Mouse (Mus musculus) ES-E14 (cell line): ENCODE measurements around the gene Ntm. TPM values are rescaled to one million over a fixed set of nuclear protein-coding genes. Genes with fewer than 3 reads are reported as not detected.

Experiments
- DNase-seq: peaks from one replicate; pipeline ENCODE4 v3.0.0-alpha.2; 2013; ENCODE audit warnings: low read depth, low spot score
- H3K27ac ChIP-seq: 2 replicates; pipeline ENCODE4 v1.5.1; 2012; ENCODE audit warnings: low read depth, mild to moderate bottlenecking, low read length, moderate library complexity, mixed read lengths; ENCODE audit not compliant: poor library complexity, insufficient read depth, severe bottlenecking
- H3K36me3 ChIP-seq: 2 replicates; pipeline ENCODE4 v1.6.1; 2012; ENCODE audit warnings: mild to moderate bottlenecking, low read length, moderate library complexity, mixed read lengths; ENCODE audit not compliant: control insufficient read depth, poor library complexity, insufficient read depth, severe bottlenecking
- H3K4me1 ChIP-seq, 2 experiments: fragments of 150-350 bp in 1 of 2; sonication (generic) in 1 of 2; 2 replicates each; pipeline ENCODE4 v1.6.1; 2012; ENCODE audit warnings: low read length in 2 of 2, mild to moderate bottlenecking in 1 of 2, mixed read lengths in 1 of 2; ENCODE audit not compliant: control insufficient read depth in 2 of 2, insufficient read depth in 2 of 2, poor library complexity in 1 of 2
- H3K4me3 ChIP-seq, 2 experiments: fragments of 150-350 bp in 1 of 2; sonication (generic) in 1 of 2; 2 replicates each; pipeline ENCODE4 v1.5.1; 2012; ENCODE audit warnings: low read length in 2 of 2, low read depth in 1 of 2, mild to moderate bottlenecking in 1 of 2, mixed read lengths in 1 of 2; ENCODE audit not compliant: insufficient read depth in 1 of 2, poor library complexity in 1 of 2, severe bottlenecking in 1 of 2
- H3K9ac ChIP-seq: 2 replicates; pipeline ENCODE4 v1.6.1; 2012; ENCODE audit warnings: low read depth, mild to moderate bottlenecking, low read length, mixed read lengths; ENCODE audit not compliant: poor library complexity, insufficient read depth, severe bottlenecking
- H3K9me3 ChIP-seq: fragments of 150-350 bp; sonication (generic); 2 replicates; pipeline ENCODE4 v1.6.1; 2012; ENCODE audit warnings: low read depth, mild to moderate bottlenecking, low read length; ENCODE audit not compliant: control insufficient read depth, insufficient read depth
- CHD2 ChIP-seq: IDR thresholded peaks from 2 replicates; pipeline ENCODE4 v1.6.1; 2014; ENCODE audit warnings: mild to moderate bottlenecking, low read depth, low read length, inconsistent platforms
- HCFC1 ChIP-seq: IDR thresholded peaks from 2 replicates; pipeline ENCODE4 v1.6.1; 2012; ENCODE audit warnings: low read length, inconsistent platforms, borderline replicate concordance; ENCODE audit not compliant: insufficient read depth
- MAFK ChIP-seq: IDR thresholded peaks from 2 replicates; pipeline ENCODE4 v1.6.1; 2014; ENCODE audit warnings: mild to moderate bottlenecking, low read depth, low read length, inconsistent platforms; ENCODE audit not compliant: insufficient read depth
- ZC3H11A ChIP-seq: IDR thresholded peaks from 2 replicates; pipeline ENCODE4 v1.6.1; 2012; ENCODE audit warnings: low read depth, mild to moderate bottlenecking, inconsistent platforms, low read length, borderline replicate concordance
- ZNF384 ChIP-seq: IDR thresholded peaks from 2 replicates; pipeline ENCODE4 v1.6.1; 2012; ENCODE audit warnings: low read depth, low read length, inconsistent platforms
- in situ Hi-C, 2 experiments: fragments of 600-800 bp; cut with MboI; formaldehyde crosslinking; loops; one replicate each; pipeline ENCODE4 v1.15.1; 2025; ENCODE audit warnings: low sequenced_read_pairs in 2 of 2, inconsistent platforms in 1 of 2; ENCODE audit not compliant: unreplicated experiment in 2 of 2
- total RNA-seq: library from RNA; depleted of rRNA; stranded (reverse); fragments of 300-350 nt; gene quantifications from 2 replicates; pipeline ENCODE4 v1.2.3, GENCODE M21; 2012

The Ntm gene
- total RNA-seq, 1 experiment, result 0.67 TPM

DNA sequence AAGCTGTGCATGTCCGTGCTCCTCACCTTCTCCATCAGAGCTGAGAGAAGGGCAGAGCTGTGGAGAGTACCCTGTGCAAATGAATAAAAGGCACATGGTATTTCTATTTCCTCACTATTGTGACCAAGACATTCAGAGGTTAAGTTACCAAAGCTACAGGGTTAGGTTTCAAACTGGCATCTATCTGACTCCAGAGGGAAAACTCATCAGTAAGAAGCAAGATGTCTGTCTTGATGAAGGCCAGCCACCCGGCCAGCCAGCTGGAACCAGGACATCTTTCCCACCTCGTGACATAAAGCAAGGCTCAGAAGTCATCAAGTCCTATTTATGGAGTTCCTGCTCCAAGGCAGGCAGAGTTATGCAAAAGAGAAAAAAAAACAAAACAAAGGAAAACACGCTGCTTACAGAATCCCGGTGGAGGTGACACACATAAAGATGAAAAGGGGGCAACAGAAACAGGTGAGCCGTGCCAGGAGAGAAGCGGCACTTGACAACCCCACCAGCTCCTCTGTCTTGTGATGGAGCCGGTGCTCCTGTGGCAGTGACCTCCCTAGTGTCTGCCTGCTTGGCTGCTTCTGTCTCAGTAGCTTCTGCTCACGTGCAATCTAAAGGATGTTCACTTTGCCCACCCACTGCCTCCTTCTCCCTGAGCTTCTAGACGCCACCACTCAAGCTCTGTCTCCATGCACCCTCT, 694.2 kb downstream of the Ntm start:
- Histone ChIP-seq H3K27ac (no peak overlapping the region), H3K9ac (no peak overlapping the region), H3K4me1 (no peaks in the 10 kb centered on the region), H3K36me3 (no peaks in the 10 kb centered on the region), H3K9me3 (no peaks in the 10 kb centered on the region), H3K4me3 (no peak overlapping the region)
- in situ Hi-C loops, result no loop called here
- TF ChIP-seq HCFC1 (no peak), ZC3H11A (no peak), ZNF384 (no peak), CHD2 (no peak), MAFK (no peak)
- DNase-seq, result no peak

DNA sequence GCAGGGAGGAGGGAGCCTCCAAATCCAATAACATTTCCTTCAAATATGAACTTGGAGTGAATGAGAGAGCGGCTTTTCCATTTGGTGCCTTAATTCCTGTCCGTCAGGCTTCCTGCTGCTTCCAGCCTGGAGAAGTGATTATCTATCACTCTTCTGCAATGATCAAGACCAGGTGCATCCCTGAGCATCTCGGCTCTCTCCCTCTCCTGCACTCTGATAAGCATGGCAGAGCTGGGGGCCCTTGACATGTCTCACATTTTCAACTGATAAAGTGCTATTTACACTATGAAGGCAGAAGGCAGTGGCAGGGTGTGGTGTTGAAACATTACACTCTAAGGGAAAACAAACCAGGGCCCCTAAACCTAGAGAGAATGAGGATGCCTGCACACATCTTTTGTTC, 695.3 kb downstream of the Ntm start:
- in situ Hi-C loops, result no loop called here
- H3K4me3 ChIP-seq, result no peak overlapping the region
- no peak overlapping the region for H3K9ac ChIP-seq
- H3K27ac ChIP-seq, result no peak overlapping the region
- H3K4me1 ChIP-seq, result no peaks in the 10 kb centered on the region
- TF ChIP-seq CHD2 (no peak), ZC3H11A (no peak), HCFC1 (no peak), ZNF384 (no peak), MAFK (no peak)
- H3K9me3 ChIP-seq, result no peaks in the 10 kb centered on the region
- no peak for DNase-seq
- H3K36me3 ChIP-seq, result no peaks in the 10 kb centered on the region

- no peak for DNase-seq
- in situ Hi-C loops, result no loop called here
- no peaks in the 10 kb centered on the region for H3K4me1 ChIP-seq
- no peak overlapping the region for H3K4me3 ChIP-seq
- no peak overlapping the region for H3K27ac ChIP-seq
- no peaks in the 10 kb centered on the region for H3K9me3 ChIP-seq
- H3K9ac ChIP-seq, result no peak overlapping the region
- H3K36me3 ChIP-seq, result no peaks in the 10 kb centered on the region
- TF ChIP-seq ZNF384 (no peak), ZC3H11A (no peak), MAFK (no peak), HCFC1 (no peak)
These were observed 697.8 kb downstream of the Ntm start for GRCm38 (mm10) chr9:29265177-29265576.

DNA sequence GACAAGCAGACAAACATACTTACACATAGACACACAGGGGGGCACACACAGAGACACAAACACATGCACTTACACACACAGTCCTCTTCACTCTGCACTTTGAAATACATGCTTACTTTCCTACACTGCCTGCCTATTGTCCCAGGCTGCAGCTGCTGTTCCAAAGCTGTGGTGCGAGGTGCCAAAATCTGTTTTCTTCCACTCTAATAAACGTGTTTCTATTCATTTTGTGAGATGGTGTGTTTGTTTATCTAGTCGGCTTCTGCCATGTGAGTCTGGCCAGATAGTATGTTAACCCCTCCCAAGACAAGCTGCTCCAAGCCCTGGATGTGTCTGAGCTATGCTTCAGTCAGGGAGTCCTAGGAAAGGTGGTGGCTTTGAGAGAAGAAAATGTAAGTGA, 700.1 kb downstream of the Ntm start:
- no peaks in the 10 kb centered on the region for H3K36me3 ChIP-seq
- no peak overlapping the region for H3K4me3 ChIP-seq
- H3K27ac ChIP-seq, result no peak overlapping the region
- DNase-seq, result no peak
- in situ Hi-C loops, result no loop called here
- TF ChIP-seq CHD2 (no peak), HCFC1 (no peak), ZNF384 (no peak), ZC3H11A (no peak), MAFK (no peak)
- H3K9ac ChIP-seq, result no peak overlapping the region
- no peaks in the 10 kb centered on the region for H3K4me1 ChIP-seq
- no peaks in the 10 kb centered on the region for H3K9me3 ChIP-seq

DNA sequence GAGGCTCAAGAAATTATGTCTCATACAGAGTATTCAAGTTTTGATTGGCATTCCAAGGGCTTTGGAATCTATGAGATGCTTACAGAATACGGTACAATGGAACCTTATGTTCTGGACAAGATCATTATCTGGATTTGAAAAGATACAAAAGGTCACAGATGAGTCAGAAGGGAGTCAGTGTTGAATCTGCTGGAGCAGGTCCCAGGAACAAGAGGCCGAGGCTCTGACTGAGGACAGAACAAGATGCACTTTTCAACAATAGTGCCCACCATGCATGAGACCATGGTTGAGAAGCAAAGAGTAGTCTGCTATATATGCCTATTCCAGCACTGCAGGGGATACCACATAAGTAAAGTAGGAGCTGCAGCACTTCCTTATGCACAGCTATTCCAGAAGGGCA, 710.1 kb downstream of the Ntm start:
- in situ Hi-C loops, result no loop called here
- TF ChIP-seq CHD2 (no peak), HCFC1 (no peak), MAFK (no peak), ZNF384 (no peak), ZC3H11A (no peak)
- DNase-seq, result no peak

More for the DNA sequence above, 710.1 kb downstream of the Ntm start:
- Histone ChIP-seq H3K27ac (no peak overlapping the region), H3K4me3 (no peak overlapping the region), H3K36me3 (no peaks in the 10 kb centered on the region), H3K9me3 (no peaks in the 10 kb centered on the region), H3K9ac (no peak overlapping the region), H3K4me1 (no peaks in the 10 kb centered on the region)
